Mouse (Mus musculus) embryo, embryonic 10.5 days (tissue): ENCODE measurements around the gene Kdf1.
A peak's percentile ranks its signal among the peaks of the same experiment; 100 is the strongest.
"Not testable (repeated sequence)": the region's sequence is repeated elsewhere in the genome, so short reads cannot be mapped to it uniquely, and the experiment has no call there.

ENCODE experiments used
- DNase-seq: peaks from one replicate; pipeline ENCODE4 v3.0.0-alpha.2; 2015; ENCODE audit warnings: low spot score

Kdf1 gene

DNA sequence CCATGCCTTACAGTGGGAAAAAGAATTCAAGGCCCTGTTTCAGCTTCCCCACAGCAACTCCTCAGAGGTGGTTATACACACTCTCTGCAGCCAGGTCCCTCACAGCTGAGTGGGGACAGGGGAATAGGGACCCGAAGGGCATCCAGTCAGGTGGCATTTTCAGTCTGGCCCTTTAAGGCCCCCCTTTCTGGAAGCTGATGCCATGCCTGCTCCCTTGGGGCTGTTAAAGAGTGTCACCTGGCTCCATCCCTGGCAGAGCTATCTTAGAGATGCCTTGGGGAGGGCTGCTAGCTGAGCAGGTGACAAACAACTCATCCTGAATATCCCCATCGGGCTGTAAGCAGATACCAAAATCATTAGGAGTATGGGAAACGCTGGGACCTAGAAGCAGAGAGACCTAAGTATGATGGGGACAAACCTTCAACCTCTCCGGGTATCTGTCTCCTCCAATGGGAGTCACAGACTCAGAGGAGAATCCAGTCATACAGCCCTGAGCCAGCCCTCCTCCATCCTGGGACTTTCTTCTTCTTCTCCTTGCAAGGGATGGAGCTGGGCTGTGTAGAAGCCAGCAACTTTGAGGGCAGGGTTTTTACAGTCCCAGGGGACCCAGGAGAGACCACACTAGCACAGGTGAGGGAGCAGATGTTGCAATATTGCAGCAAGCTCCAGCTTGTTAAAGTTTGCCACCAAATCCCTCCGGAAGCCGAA, 21.9 kb upstream of the Kdf1 start:
- no peak for DNase-seq

DNA sequence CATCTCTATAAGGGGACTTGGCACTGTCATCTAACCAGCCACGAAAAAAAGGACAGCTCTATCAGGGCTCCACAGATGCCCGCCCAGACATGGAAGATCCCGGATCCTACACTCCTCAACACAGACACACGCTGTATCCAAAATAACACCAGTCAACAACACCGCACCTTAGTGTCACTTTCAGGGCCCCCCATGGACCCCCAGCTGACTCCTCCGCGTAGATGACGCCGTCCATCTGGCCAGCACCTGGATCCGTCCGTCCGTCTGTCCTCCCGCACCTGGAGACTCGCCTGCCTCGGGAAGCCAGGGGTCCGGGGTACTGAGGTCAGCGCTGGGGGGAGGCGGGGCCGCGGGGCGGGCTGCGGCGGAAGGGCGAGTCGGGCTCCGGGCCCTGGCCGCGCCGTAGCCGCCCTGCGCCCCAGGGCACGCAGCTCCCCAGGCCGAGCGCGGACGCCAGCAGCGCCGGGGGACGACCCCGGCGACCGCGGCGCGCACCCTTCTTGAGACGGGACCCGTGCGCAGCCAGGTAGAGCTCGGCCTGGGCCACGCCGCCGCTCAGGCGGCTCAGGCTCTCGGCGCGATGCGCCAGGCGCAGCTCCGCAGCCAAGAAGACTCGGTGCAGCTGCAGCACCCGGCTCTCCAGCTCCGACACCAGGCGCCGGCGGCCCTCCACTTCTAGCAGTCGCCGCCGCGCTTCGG, 21.2 kb upstream of the Kdf1 start:
- DNase-seq = peak; percentile 53

DNA sequence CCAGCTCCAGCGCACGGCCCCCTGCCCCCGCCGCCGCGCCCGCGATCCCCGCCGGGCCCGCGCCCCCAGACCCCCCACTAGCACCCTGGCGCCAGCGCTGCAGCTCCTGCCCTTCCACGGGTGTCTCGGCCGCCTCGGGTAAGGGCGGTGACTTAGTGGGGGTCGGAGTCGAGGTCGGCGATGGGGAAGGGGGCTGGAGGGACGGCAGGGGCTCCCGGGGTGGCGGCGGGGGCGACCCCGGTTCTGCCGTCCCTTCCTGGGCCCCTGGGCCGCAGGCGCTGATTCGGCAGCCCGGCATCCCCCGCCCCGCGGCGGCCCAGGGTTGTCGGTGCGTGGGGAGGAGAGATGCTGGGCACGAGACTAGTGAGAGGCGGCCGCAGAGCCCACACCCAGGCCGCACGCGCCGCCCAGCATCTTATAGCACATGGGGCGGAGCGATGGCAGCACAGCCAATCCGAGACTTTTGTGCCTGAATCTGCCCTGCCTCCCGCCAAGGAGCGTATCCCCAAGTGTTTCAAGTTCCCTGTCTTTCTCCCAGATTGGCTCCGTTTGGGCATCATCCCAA, 20.5 kb upstream of the Kdf1 start, which contains the start of gene Trnp1:
Gene Trnp1 (minus strand): TSS at position 391 of the 565 bp plus-strand sequence.
- DNase-seq = peak; percentile 93

DNA sequence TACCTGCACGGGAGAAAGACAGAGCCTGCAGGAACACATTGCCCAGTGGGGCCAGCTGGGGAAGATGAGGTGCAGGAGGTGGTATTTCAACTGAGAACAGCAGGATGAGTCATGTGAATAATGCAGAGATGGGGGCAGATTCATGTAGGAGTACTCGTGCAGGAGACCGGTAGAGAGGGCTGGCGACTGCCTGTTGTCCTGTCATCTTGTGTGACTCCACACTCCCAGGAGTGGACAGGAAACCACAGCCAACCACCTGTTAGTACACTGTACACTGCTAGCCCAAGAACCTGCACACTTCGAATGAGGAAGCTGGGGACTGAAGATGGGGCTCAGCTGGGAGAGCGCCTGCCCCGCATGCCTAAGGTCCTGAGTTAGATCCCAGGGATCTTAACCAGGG, 17.2 kb upstream of the Kdf1 start:
- DNase-seq = no peak

DNA sequence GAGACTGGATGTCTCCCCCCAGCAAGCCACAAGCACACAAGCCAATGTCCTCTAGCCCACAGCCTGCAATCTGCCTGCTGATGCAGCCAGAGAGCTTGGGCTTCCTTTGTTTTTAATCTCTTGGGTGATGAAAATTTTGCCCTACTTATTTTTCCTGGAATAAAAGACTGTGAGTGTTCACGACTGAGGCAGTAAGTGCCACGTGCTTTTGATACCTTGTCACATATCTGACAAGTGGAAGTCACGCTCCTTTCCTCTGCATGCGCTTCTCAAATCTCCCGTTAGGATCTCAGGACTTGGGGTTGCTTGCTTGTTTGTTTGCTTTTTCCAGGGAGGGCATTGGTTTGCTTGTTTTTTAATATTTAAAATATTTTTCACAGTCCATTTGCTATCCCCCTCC, 14.5 kb upstream of the Kdf1 start:
- DNase-seq = no peak

DNA sequence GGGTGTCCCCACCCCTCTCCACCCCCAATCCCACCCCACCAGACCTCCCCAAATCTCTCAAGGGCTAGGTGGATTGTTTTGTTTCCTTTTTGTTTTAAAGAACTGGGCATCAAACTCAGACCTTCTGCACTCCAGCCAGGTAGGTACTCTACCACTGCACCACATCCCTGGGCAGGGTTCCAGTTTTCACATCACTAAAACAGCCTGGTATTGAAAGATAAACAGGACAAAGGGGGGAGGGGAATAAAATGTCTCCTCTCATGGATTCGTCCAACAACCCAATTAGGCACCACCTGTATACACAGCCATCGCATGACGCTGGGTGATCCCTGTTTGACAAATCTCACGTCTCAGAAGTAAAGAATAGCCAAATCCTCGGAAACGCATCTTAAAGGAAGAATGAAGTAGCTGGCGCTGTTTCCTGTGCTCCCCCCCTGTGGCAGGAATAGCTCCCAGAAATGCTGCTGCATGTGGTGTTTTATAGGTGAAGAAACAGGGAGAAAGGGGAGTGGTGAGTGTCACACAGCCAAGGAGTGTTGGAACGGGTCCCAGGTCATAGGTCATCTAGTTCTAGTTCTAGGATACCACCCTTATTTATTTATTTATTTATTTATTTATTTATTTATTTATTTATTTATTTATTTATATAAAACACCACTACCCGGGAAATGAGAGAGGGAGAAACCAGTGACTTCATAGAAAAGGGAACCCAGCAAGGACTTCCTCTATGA, 13.8 kb upstream of the Kdf1 start:
- DNase-seq = no peak

DNA sequence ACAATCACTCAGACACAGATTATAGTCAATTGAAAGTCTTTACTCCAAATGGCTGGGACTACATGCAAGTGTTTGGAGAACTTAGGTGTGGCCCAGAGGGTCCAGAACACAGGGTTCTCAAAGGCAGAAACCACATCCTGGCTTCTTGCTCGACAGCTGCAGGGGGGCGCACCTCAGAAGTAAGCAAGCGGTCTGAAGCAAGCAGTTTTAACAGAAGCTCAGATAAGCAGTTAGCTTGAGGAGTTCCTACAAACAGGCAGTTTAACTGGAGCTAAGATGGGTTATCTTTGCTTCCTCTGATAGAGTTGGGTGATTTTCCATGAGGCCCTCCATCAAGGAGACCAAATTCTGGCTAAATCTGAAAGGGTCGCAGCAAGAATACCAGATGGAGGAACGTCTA, 12.2 kb upstream of the Kdf1 start:
- no peak for DNase-seq

DNA sequence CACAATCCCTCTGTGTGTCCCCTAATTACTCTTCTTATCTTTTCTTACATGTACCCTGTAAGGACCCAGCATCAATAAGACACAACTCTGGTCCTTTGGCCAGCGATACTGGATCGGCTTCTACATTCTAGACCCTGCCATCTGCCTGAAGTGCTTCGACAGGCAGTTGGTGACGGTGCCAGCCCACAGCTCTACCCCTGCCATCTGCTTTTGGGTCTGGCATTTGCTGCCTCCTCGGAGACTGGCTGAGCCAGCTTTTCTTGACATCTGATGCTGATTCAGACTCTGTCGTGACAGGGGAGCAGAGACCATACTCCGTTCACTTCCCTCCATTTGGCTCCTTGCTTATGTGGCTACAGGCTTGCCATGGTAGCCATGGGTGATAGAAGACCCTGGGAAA, 9.8 kb upstream of the Kdf1 start:
- no peak for DNase-seq

DNA sequence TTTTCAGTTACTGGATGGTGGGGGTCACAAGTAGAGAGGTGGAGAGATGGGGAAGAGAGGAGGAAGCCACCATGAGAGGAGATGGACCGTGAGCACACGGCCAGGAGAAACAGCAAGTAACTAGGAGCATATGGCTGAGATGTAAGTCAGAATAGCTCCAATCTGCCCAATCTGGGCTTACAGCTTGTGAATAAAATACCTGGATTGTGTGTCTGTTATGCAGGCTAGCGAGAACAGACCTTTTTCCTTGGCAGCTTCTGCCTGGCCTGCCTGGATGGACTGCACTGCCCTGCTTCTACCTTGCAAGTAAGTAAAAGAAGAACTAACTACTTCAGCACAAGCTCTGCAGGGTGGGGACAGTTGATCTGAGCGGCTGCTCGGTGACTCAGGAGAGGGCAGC, 7.7 kb upstream of the Kdf1 start:
- no peak for DNase-seq

DNA sequence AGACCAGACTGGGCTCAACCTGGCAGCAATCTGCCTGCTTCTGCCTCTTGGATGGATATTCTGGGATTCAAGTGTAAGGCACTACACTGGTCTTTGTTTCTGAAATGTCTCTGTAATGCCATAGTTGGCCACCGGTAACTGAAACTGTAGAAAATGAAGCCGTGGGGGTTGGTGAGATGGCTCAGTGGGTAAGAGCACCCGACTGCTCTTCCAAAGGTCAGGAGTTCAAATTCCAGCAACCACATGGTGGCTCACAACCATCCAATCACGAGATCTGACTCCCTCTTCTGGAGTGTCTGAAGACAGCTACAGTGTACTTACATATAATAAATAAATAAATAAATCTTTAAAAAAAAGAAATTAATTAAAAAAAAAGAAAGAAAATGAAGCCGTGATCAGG, 6.3 kb upstream of the Kdf1 start:
- DNase-seq = not testable (repeated sequence)

DNA sequence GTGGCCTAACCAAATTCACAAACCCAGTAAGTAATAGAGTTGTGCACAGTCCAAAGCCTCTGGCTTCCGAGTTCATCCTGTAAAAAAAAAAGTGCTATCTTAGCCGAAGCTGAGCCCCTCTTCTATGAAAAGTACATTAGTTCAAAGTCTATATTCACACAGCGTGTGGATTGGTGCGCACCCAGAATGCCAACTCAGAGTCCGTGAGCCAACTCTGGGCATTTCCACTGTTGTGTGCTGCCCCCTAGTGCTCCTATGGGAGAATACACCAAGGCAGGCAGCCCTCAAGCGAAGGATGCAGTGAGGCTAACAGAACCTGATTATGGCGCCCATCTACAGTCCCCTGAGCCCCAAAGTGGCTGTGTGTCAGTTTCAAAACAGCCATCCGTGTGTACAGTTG, 5.8 kb upstream of the Kdf1 start:
- peak; percentile 89 for DNase-seq

DNA sequence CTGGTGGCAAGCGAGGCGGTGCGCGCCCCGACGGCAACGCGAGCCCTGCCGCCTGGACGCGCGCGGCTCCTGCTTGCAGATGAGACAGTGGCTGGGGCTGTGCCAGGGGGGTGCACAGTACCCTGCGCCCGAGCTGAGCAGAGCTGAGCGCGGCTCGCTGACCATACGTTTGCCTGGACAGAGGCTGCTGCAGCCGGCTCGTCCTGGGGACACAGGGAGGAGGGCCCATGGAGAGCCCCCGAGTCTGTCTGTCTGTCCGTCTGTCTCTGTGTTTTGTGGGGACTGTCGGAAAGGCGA, 554 bp downstream of the Kdf1 start:
- DNase-seq = no peak

DNA sequence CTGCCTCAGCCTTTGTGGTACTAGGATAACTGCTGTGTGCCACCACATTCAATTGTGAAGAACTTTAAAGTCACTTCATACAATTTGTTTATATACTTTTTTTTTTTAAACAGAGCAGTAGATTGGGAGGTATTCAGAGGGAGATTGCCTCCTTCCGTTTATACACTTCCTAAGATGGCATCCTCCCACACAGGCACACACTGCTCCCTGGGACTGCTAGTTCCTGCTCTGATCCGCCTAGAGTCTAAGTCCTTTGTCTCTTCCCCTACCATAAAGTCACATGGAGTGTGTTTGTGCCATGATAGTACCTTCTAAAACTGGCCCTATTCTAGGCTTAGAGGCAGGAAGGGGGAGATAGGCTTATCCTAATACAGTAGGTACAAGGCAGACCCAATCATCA, 2.7 kb downstream of the Kdf1 start:
- no peak for DNase-seq

DNA sequence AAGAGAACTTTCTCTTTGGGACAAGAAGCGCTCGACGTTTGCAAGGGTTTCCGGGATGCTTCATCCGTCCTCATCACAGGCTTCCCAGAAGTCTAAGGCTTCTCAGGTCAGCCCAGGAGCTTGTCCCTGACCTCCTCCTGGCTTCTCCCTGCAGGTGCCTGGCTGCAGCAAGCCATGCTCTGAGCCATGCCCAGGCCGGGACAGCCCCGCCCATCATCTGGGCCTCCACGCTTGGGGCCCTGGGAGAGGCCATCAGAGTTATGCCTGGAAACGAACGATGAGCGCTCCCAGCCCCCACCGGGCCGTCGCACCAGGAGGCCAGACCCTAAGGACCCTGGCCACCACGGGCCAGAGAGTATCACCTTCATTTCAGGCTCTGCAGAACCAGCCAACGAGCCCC, 9.0 kb downstream of the Kdf1 start:
- DNase-seq = no peak

DNA sequence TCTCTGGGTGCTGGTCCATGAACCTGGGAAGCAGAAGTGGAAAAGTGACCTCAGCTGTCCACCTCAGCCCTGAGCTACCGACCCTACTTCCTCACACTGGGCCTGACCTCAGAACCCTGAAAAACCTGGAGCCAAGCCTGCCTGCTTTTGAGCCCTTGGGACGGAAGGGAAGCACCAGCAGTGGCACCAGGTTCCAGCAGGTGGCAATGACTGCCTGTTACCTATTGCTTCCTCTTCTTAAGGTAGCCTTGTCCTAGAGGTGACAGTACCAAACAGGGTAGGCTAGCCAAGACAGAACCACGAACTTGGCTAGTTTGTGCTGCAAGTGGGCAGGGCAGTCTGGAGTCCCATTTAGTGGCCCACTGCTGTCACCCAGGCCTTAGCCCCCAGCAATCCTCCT, 14.0 kb downstream of the Kdf1 start:
- no peak for DNase-seq

DNA sequence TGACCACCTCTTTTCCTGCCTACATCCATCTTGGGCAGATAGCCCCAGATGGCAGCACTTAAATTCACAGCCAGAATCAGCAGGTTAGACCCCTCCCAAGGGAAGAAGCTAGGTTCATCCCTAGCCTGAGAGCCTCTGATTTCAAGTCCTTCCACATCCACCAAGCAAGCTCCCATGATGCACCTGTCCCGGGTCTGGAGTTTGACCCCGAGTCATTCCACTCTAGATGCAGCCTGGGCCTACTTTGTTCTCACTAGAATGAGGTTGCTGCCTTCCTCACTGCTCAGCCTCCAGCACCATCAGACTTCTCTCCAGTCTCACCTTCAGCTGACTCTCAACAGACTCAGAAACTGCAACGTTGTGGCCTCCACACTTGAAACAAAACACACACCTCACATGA, 17.3 kb downstream of the Kdf1 start:
- no peak for DNase-seq

DNA sequence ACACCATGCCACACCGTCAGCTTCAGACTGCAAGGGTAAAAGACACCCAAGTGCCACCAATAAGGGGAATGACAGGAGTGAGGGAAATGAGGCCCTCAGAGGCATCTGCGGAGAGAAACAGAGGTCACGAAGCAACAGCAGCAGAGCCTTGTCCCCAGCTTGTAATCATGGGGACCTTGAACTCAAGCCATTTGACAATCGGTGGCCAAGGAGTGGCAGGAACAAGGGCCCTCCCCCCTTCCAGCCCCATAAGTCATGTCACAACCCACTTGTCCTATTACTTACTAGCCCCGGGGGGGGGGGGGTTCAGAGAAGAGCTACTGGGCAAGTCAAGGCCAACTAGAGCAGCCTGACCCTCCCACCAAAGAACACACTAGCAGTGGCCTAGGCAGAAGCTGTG, 17.9 kb downstream of the Kdf1 start:
- DNase-seq = no peak

DNA sequence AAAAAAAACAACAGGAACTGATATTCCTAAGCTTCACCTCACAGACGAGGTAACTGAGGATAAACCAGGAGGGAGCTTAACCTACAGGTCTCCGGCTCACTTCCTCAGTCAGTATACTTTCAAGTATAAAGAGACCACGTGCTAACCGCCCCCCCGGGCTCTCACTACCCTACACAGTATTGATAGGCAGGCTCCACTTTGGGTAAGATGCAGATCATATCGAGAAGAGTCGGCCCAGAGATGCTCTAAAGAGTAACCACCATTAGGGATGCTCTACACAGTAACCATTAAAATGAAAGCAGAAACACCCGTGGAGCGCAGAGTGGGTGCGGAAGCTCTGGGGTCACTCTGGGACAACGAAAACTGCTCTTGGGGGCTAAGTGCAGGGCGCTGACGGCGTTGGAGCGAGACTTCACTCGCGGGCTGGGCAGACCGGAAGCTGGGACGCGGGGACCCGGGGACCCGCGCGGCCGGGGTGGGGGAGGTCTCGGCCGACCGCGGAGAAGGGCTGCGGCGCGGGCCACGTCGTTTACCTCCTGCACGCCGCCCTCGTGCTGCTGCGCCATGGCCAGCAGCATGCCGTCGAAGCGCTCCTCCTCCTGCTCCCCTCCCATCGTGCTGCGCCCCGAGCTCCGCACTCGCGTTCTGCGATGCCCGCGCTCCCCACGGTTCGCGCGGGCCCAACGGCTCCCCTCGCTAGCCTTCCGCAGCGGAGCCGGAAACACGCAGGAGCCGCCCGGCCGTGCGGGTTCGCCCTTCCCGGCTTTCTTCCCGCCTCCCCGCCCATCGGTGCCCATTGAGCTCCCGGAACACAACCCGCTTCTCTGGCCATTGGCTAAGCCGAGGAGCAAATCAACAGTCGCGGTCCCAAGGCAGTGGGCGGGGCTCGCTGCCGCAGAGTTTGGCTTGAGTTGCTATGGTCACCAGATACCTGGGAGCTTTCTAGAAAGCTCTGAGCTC, 26.8 kb downstream of the Kdf1 start, which contains the start of gene Nudc:
Gene Nudc (minus strand): TSS at position 725 of the 960 bp plus-strand sequence.
- DNase-seq = peak; percentile 99

DNA sequence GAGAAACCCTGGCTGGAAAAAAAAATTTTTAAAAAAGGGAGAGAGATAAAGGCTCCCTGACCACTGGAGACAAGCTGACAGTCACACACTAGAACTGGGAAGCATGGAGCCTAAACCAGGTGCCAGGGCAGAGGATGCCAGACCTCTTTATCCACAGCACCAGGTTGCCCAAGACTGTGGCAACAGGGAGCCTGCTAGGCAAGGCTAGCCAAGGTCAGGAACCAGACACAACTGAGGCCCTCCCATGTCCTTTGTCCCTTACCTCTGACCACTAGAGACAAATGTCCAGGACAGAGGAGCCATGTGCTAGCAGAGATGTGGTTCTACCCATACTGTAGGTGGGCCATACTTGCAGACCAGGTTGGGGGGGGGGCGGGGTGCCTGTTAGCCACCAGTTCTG, 33.3 kb downstream of the Kdf1 start:
- no peak for DNase-seq

DNA sequence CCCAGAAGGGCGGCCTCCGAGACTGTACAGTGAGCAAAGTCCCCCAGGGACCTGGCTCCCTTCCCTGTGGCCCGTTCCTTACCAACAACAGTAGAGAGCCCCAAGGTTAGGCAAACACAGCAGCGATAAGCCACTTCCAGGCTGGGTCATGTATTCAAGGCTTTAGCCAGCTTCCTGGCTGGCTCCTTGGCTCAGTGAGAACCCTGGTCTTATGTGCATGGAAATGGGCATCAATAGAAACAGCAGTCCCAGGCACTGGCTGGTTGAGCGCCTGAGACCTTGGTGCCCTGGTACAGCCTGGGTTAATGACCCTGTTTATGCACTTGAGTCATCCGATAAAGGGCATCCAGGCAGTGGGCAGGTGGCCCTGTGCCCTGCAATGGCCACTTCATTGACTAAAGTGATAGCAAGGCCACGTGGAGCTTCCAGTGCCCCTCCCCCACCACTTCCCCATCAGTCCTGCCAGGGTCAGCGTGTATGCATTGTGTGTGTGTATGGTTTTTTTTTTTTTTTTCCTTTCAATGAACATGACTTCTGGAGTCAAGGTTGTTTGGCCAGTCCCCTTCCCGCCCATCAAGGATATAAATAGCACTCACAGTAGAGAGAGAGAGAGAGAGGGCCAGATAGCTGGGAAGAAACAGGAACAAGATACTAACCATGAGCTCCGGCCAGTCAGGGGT, 34.1 kb downstream of the Kdf1 start, which contains the start of gene Nr0b2:
Gene Nr0b2 (plus strand): TSS at position 609 of the 680 bp plus-strand sequence.
- DNase-seq = no peak
